Mouse (Mus musculus): Measurements from ENCODE around the gene Myt1l.

The Myt1l gene

GRCm38 (mm10) chr12:29528031-29528771 lies at the start of gene Myt1l:
Gene Myt1l (plus strand): TSS chr12:29528384.
- H3K4me1 ChIP-seq (replicated peaks; ENCODE audit: low read depth, low read length), result peaks cover 10% of the 10 kb centered on the region
- no peaks in the 10 kb centered on the region for H3K36me3 ChIP-seq (ENCODE audit: insufficient read depth, low read length)
- H3K27me3 ChIP-seq (ENCODE audit: insufficient read depth, low read length), result peaks cover 5% of the 10 kb centered on the region
- peak within 1 kb of the TSS; percentile 53 for H3K4me3 ChIP-seq (replicated peaks; ENCODE audit: low read length)
- TF ChIP-seq POU5F1 (IDR thresholded peaks at IDR 0.05; ENCODE audit: borderline replicate concordance, low read length) (no peak), NANOG (IDR thresholded peaks at IDR 0.05; ENCODE audit: borderline replicate concordance, low read length) (no peak), CTCF (conservative IDR thresholded peaks at IDR 0.05; ENCODE audit: low read length) (no peak)
- no peaks in the 10 kb centered on the region for H3K9me3 ChIP-seq (ENCODE audit: low read length)

- Histone ChIP-seq H3K4me3 (replicated peaks; ENCODE audit: low read length) (no peak overlapping the region), H3K4me1 (replicated peaks; ENCODE audit: low read depth, low read length) (no peaks in the 10 kb centered on the region), H3K36me3 (ENCODE audit: insufficient read depth, low read length) (no peaks in the 10 kb centered on the region), H3K9me3 (ENCODE audit: low read length) (no peaks in the 10 kb centered on the region), H3K27me3 (ENCODE audit: insufficient read depth, low read length) (no peaks in the 10 kb centered on the region)
- no peak for TF ChIP-seq CTCF (conservative IDR thresholded peaks at IDR 0.05; ENCODE audit: low read length)
- no peak for TF ChIP-seq POU5F1 (IDR thresholded peaks at IDR 0.05; ENCODE audit: borderline replicate concordance, low read length)
- no peak for TF ChIP-seq NANOG (IDR thresholded peaks at IDR 0.05; ENCODE audit: borderline replicate concordance, low read length)
Observed at GRCm38 (mm10) chr12:29486424-29487035, 41.7 kb upstream of the Myt1l start.

- H3K4me1 ChIP-seq (replicated peaks; ENCODE audit: low read depth, low read length), result peaks cover 10% of the 10 kb centered on the region
- no peak overlapping the region for H3K4me3 ChIP-seq (replicated peaks; ENCODE audit: low read length)
- no peak for TF ChIP-seq CTCF (conservative IDR thresholded peaks at IDR 0.05; ENCODE audit: low read length)
- TF ChIP-seq POU5F1 (IDR thresholded peaks at IDR 0.05; ENCODE audit: borderline replicate concordance, low read length), result no peak
- no peak for TF ChIP-seq NANOG (IDR thresholded peaks at IDR 0.05; ENCODE audit: borderline replicate concordance, low read length)
- H3K36me3 ChIP-seq (ENCODE audit: insufficient read depth, low read length), result no peaks in the 10 kb centered on the region
- no peaks in the 10 kb centered on the region for H3K27me3 ChIP-seq (ENCODE audit: insufficient read depth, low read length)
- H3K9me3 ChIP-seq (ENCODE audit: low read length), result no peaks in the 10 kb centered on the region
Observed at GRCm38 (mm10) chr12:29526236-29526644, 1.9 kb upstream of the Myt1l start.

- Histone ChIP-seq H3K4me3 (replicated peaks; ENCODE audit: low read length) (peak overlapping the region; percentile 53), H3K4me1 (replicated peaks; ENCODE audit: low read depth, low read length) (peaks cover 10% of the 10 kb centered on the region), H3K36me3 (ENCODE audit: insufficient read depth, low read length) (no peaks in the 10 kb centered on the region), H3K27me3 (ENCODE audit: insufficient read depth, low read length) (no peaks in the 10 kb centered on the region), H3K9me3 (ENCODE audit: low read length) (no peaks in the 10 kb centered on the region)
- TF ChIP-seq NANOG (IDR thresholded peaks at IDR 0.05; ENCODE audit: borderline replicate concordance, low read length) (no peak), CTCF (conservative IDR thresholded peaks at IDR 0.05; ENCODE audit: low read length) (no peak)
Observed at GRCm38 (mm10) chr12:29527048-29527761, 979 bp upstream of the Myt1l start.

GRCm38 (mm10) chr12:29530241-29530725 lies 2.1 kb downstream of the Myt1l start:
- H3K9me3 ChIP-seq (ENCODE audit: low read length), result no peaks in the 10 kb centered on the region
- H3K27me3 ChIP-seq (ENCODE audit: insufficient read depth, low read length), result peaks cover 25% of the 10 kb centered on the region
- no peak overlapping the region for H3K4me3 ChIP-seq (replicated peaks; ENCODE audit: low read length)
- peaks cover 14% of the 10 kb centered on the region for H3K4me1 ChIP-seq (replicated peaks; ENCODE audit: low read depth, low read length)
- H3K36me3 ChIP-seq (ENCODE audit: insufficient read depth, low read length), result no peaks in the 10 kb centered on the region
- no peak for TF ChIP-seq CTCF (conservative IDR thresholded peaks at IDR 0.05; ENCODE audit: low read length)
- TF ChIP-seq POU5F1 (IDR thresholded peaks at IDR 0.05; ENCODE audit: borderline replicate concordance, low read length), result no peak
- no peak for TF ChIP-seq NANOG (IDR thresholded peaks at IDR 0.05; ENCODE audit: borderline replicate concordance, low read length)

- H3K4me3 ChIP-seq (replicated peaks; ENCODE audit: low read length), result no peak overlapping the region
- no peak for TF ChIP-seq CTCF (conservative IDR thresholded peaks at IDR 0.05; ENCODE audit: low read length)
- TF ChIP-seq NANOG (IDR thresholded peaks at IDR 0.05; ENCODE audit: borderline replicate concordance, low read length), result no peak
- no peak for TF ChIP-seq POU5F1 (IDR thresholded peaks at IDR 0.05; ENCODE audit: borderline replicate concordance, low read length)
- peaks cover 27% of the 10 kb centered on the region for H3K27me3 ChIP-seq (ENCODE audit: insufficient read depth, low read length)
- H3K4me1 ChIP-seq (replicated peaks; ENCODE audit: low read depth, low read length), result peaks cover 16% of the 10 kb centered on the region
- no peaks in the 10 kb centered on the region for H3K9me3 ChIP-seq (ENCODE audit: low read length)
- no peaks in the 10 kb centered on the region for H3K36me3 ChIP-seq (ENCODE audit: insufficient read depth, low read length)
Observed at GRCm38 (mm10) chr12:29530823-29531222, 2.6 kb downstream of the Myt1l start.

GRCm38 (mm10) chr12:29533071-29533876 lies 5.1 kb downstream of the Myt1l start:
- peaks cover 3% of the 10 kb centered on the region; the same call in 1 of the 2 replicates for H3K9me3 ChIP-seq (ENCODE audit: low read length)
- peaks cover 9% of the 10 kb centered on the region for H3K4me1 ChIP-seq (replicated peaks; ENCODE audit: low read depth, low read length)
- no peak for TF ChIP-seq NANOG (IDR thresholded peaks at IDR 0.05; ENCODE audit: borderline replicate concordance, low read length)
- H3K36me3 ChIP-seq (ENCODE audit: insufficient read depth, low read length), result no peaks in the 10 kb centered on the region
- H3K27me3 ChIP-seq (ENCODE audit: insufficient read depth, low read length), result peaks cover 31% of the 10 kb centered on the region
- no peak overlapping the region for H3K4me3 ChIP-seq (replicated peaks; ENCODE audit: low read length)

- peaks cover 9% of the 10 kb centered on the region for H3K4me1 ChIP-seq (replicated peaks; ENCODE audit: low read depth, low read length)
- H3K36me3 ChIP-seq (ENCODE audit: insufficient read depth, low read length), result no peaks in the 10 kb centered on the region
- peak overlapping the region; percentile 54 for H3K4me3 ChIP-seq (replicated peaks; ENCODE audit: low read length)
- peaks cover 31% of the 10 kb centered on the region for H3K27me3 ChIP-seq (ENCODE audit: insufficient read depth, low read length)
- TF ChIP-seq POU5F1 (IDR thresholded peaks at IDR 0.05; ENCODE audit: borderline replicate concordance, low read length) (no peak), CTCF (conservative IDR thresholded peaks at IDR 0.05; ENCODE audit: low read length) (no peak), NANOG (IDR thresholded peaks at IDR 0.05; ENCODE audit: borderline replicate concordance, low read length) (no peak)
- H3K9me3 ChIP-seq (ENCODE audit: low read length), result peaks cover 3% of the 10 kb centered on the region; the same call in 1 of the 2 replicates
Observed at GRCm38 (mm10) chr12:29534326-29534725, 6.1 kb downstream of the Myt1l start.

Measured in E14TG2a.4 (cell line).